Comparison of ENCODE assay signal across 7 mouse cellular contexts in genomic region chr2:112492856-112493538, GRCm38 (mm10). TPM values are rescaled to one million over a fixed set of nuclear protein-coding genes. Genes with fewer than 3 reads are reported as not detected.
DNase-seq lines count a peak whose midpoint lies in the region; ATAC-seq and TF ChIP-seq lines count a peak whose summit lies in the region.

Gene Aven (plus strand): TSS chr2:112492964.

- H3K4me2 ChIP-seq in intestine, postnatal 0 days (replicated peaks; ENCODE audit: low read depth), result peak within 1 kb of the TSS; percentile 76
- H3K4me2 ChIP-seq in limb, embryonic 12.5 days, result peak within 1 kb of the TSS; percentile 66
- peak within 1 kb of the TSS; percentile 58 for H3K4me2 ChIP-seq in midbrain, embryonic 14.5 days (ENCODE audit: low read length)

- peak; percentile 44; the same call in 1 of the 2 replicates for TF ChIP-seq CTCF in intestine, postnatal 0 days (IDR thresholded peaks at IDR 0.05; ENCODE audit: low read depth)

- peak within 1 kb of the TSS; percentile 98 for H3K27ac ChIP-seq in intestine, postnatal 0 days (ENCODE audit: low read depth, low read length)
- peak within 1 kb of the TSS; percentile 99 for H3K27ac ChIP-seq in limb, embryonic 12.5 days
- peak within 1 kb of the TSS; percentile 96 for H3K27ac ChIP-seq in midbrain, embryonic 14.5 days (replicated peaks; ENCODE audit: low read depth, low read length)

- H3K9ac ChIP-seq in intestine, postnatal 0 days (ENCODE audit: low read depth, low read length), result peak within 1 kb of the TSS; percentile 93
- peak within 1 kb of the TSS; percentile 98 for H3K9ac ChIP-seq in limb, embryonic 12.5 days (replicated peaks)
- H3K9ac ChIP-seq in midbrain, embryonic 14.5 days (replicated peaks; ENCODE audit: low read length), result peak within 1 kb of the TSS; percentile 99

- no peaks in the 10 kb centered on the region for H3K9me3 ChIP-seq in intestine, postnatal 0 days (ENCODE audit: control insufficient read depth)
- H3K9me3 ChIP-seq in limb, embryonic 12.5 days, result no peaks in the 10 kb centered on the region
- H3K9me3 ChIP-seq in midbrain, embryonic 14.5 days (ENCODE audit: control insufficient read depth, low read length), result no peaks in the 10 kb centered on the region

- peak within 1 kb of the TSS; percentile 68 for H3K4me3 ChIP-seq in intestine, postnatal 0 days (ENCODE audit: low read depth, low read length)
- peak within 1 kb of the TSS; percentile 78 for H3K4me3 ChIP-seq in limb, embryonic 12.5 days (replicated peaks)
- peak within 1 kb of the TSS; percentile 77 for H3K4me3 ChIP-seq in midbrain, embryonic 14.5 days (replicated peaks; ENCODE audit: low read depth, low read length)

- under 1% methylated on average over 65 of the region's 87 CpGs for WGBS in intestine, postnatal 0 days
- under 1% methylated on average over 74 of the region's 87 CpGs for WGBS in limb, embryonic 12.5 days
- under 1% methylated on average over 75 of the region's 87 CpGs for WGBS in midbrain, embryonic 14.5 days

- ATAC-seq in intestine, postnatal 0 days, result peak; percentile 96
- peak; percentile 93 for ATAC-seq in limb, embryonic 12.5 days (ENCODE audit: insufficient number of reproducible peaks, insufficient read depth, low FRiP score, low TSS enrichment, low read depth)
- peak; percentile 96 for ATAC-seq in midbrain, embryonic 14.5 days (ENCODE audit: low FRiP score, low TSS enrichment)

- DNase-seq in adrenal gland, postnatal 10 days, result peak; percentile 91
- DNase-seq in embryo, embryonic 11.5 days (ENCODE audit: low read depth, low spot score), result peak; percentile 72
- peak; percentile 75 to 85 for DNase-seq in gastrocnemius, postnatal 4 days (ENCODE audit: low spot score in 2 of 2)
- peak; percentile 92 for DNase-seq in midbrain, embryonic 14.5 days
- peak; percentile 61 for DNase-seq in spleen, adult 12 weeks (ENCODE audit: low spot score)

- H3K4me1 ChIP-seq in intestine, postnatal 0 days (replicated peaks; ENCODE audit: control insufficient read depth, insufficient read depth, low read length), result 0 out of 2 replicates have a peak, but pooled peaks cover 3% of the 10 kb centered on the region
- H3K4me1 ChIP-seq in limb, embryonic 12.5 days (replicated peaks), result peaks cover 9% of the 10 kb centered on the region; the same call in 1 of the 2 replicates
- 0 out of 2 replicates have a peak, but pooled peaks cover 3% of the 10 kb centered on the region for H3K4me1 ChIP-seq in midbrain, embryonic 14.5 days (ENCODE audit: control insufficient read depth, insufficient read depth, low read length)

- H3K36me3 ChIP-seq in intestine, postnatal 0 days (ENCODE audit: control insufficient read depth, insufficient read depth), result no peaks in the 10 kb centered on the region
- no peaks in the 10 kb centered on the region for H3K36me3 ChIP-seq in limb, embryonic 12.5 days
- H3K36me3 ChIP-seq in midbrain, embryonic 14.5 days (ENCODE audit: control insufficient read depth, insufficient read depth, low read length), result no peaks in the 10 kb centered on the region

- no peaks in the 10 kb centered on the region for H3K27me3 ChIP-seq in intestine, postnatal 0 days (replicated peaks; ENCODE audit: control insufficient read depth, insufficient read depth, low read length)
- H3K27me3 ChIP-seq in limb, embryonic 12.5 days, result no peaks in the 10 kb centered on the region
- no peaks in the 10 kb centered on the region for H3K27me3 ChIP-seq in midbrain, embryonic 14.5 days (ENCODE audit: control insufficient read depth, insufficient read depth, low read length)

RNA-seq across cellular contexts. Expression of gene Aven, which starts in this region (rescaled TPM):
- 10 to 100 TPM; 12.2 to 15.1 TPM for total RNA-seq in adrenal gland, postnatal 10 days (2021)
- 10 to 100 TPM; 13.7 to 14.4 TPM for total RNA-seq in gastrocnemius, postnatal 4 days (2021)
- polyA plus RNA-seq in intestine, postnatal 0 days (2015; fragmentation: Nextera tagmentation; extraction: Ambion mirVana), result 5.0 and 5.9 TPM in 2 replicates
- 10.1 and 11.8 TPM in 2 replicates for polyA plus RNA-seq in limb, embryonic 12.5 days (2016; fragmentation: Nextera tagmentation; extraction: Ambion mirVana)
- 3.2 and 4.5 TPM in 2 replicates for polyA plus RNA-seq in midbrain, embryonic 14.5 days (2014; fragmentation: Nextera tagmentation; extraction: Ambion mirVana)

Comparison
In these comparisons a context has a peak if more than half of its experiments do, and no peak if none do; other contexts are left out.
1. Peak in every context shown above with its lines: DNase-seq, ATAC-seq, H3K4me3 ChIP-seq and H3K27ac ChIP-seq.